Mouse (Mus musculus) limb, embryonic 14.5 days (tissue): ENCODE data around the gene Mfsd2a. TPM values are rescaled to one million over a fixed set of nuclear protein-coding genes. Genes with fewer than 3 reads are reported as not detected.

Experiments
- ATAC-seq: fragments of 200-750 bp; cut with Nextera tagmentation; 2 replicates; pipeline ENCODE4 v1.8.0; 2017; ENCODE audit warnings: low read depth, moderate number of reproducible peaks, moderate TSS enrichment; ENCODE audit not compliant: low FRiP score
- DNase-seq: peaks from one replicate; pipeline ENCODE4 v3.0.0-alpha.2; 2015; ENCODE audit warnings: low spot score
- H3K27ac ChIP-seq: fragments of 300-500 bp; sonication (generic); replicated peaks from 2 replicates; pipeline ENCODE4 v1.5.1; 2014; ENCODE audit warnings: low read depth, mild to moderate bottlenecking, low read length, moderate library complexity, mixed read lengths
- H3K27me3 ChIP-seq: fragments of 300-500 bp; sonication (generic); 2 replicates; pipeline ENCODE4 v1.6.1; 2014; ENCODE audit warnings: low read length, mixed read lengths; ENCODE audit not compliant: control insufficient read depth, insufficient read depth
- H3K36me3 ChIP-seq: fragments of 300-500 bp; sonication (generic); 2 replicates; pipeline ENCODE4 v1.6.1; 2014; ENCODE audit warnings: mild to moderate bottlenecking, low read length, moderate library complexity, mixed read lengths; ENCODE audit not compliant: control insufficient read depth, insufficient read depth
- H3K4me1 ChIP-seq: fragments of 300-500 bp; sonication (generic); 2 replicates; pipeline ENCODE4 v1.6.1; 2014; ENCODE audit warnings: antibody characterized with exemption, low read length, mixed read lengths; ENCODE audit not compliant: control insufficient read depth, insufficient read depth
- H3K4me2 ChIP-seq: fragments of 300-500 bp; sonication (generic); replicated peaks from 2 replicates; pipeline ENCODE4 v1.6.1; 2014; ENCODE audit warnings: low read depth, mild to moderate bottlenecking, low read length, moderate library complexity; ENCODE audit not compliant: severe bottlenecking
- H3K4me3 ChIP-seq: fragments of 300-500 bp; sonication (generic); replicated peaks from 2 replicates; pipeline ENCODE4 v1.5.1; 2014; ENCODE audit warnings: low read length
- H3K9ac ChIP-seq: fragments of 300-500 bp; sonication (generic); 2 replicates; pipeline ENCODE4 v1.6.1; 2014; ENCODE audit warnings: mild to moderate bottlenecking, low read depth, low read length, moderate library complexity; ENCODE audit not compliant: severe bottlenecking
- H3K9me3 ChIP-seq: fragments of 300-500 bp; sonication (generic); 2 replicates; pipeline ENCODE4 v1.6.1; 2016; ENCODE audit warnings: low read length; ENCODE audit not compliant: control insufficient read depth
- POLR2A ChIP-seq: fragments of 200-500 bp; IDR thresholded peaks from 2 replicates; pipeline ENCODE4 v1.8.0; 2012; ENCODE audit warnings: inconsistent platforms, mild to moderate bottlenecking, moderate library complexity, borderline replicate concordance; ENCODE audit not compliant: insufficient read depth, insufficient read length; ENCODE audit errors: extremely low read depth
- WGBS: fragments of 180-500 bp; shearing (Covaris S2); extraction: QIAGEN DNeasy Blood & Tissue Kit; methylation state at CpG from one replicate; pipeline ENCODE4 v1.1.7; 2014; 5-methylcytosine and 5-hydroxymethylcytosine counted together
- polyA plus RNA-seq, 2 experiments: library from polyadenylated mRNA; depleted of rRNA in 1 of 2; stranded (reverse) in 1 of 2; unstranded in 1 of 2; fragments of >200 nt; fragmentation: Nextera tagmentation in 1 of 2; extraction: Ambion mirVana in 1 of 2; gene quantifications; 2 replicates each; pipeline versions ENCODE4 v1.2.1 to v1.2.3; 2012 to 2014

The Mfsd2a gene
- polyA plus RNA-seq (2012; rRNA removed) (13.1 and 16.4 TPM in 2 replicates), polyA plus RNA-seq (2014; fragmentation: Nextera tagmentation; extraction: Ambion mirVana) (9.1 and 9.3 TPM in 2 replicates)

- TF ChIP-seq POLR2A, result peak; percentile 60; the same call in 1 of the 2 replicates
- under 1% methylated on average over 27 of the region's 27 CpGs for WGBS
- ATAC-seq (peak; percentile 86), DNase-seq (peak; percentile 89)
- Histone ChIP-seq H3K27ac (peak within 1 kb of the TSS; percentile 48; the same call in 1 of the 2 replicates), H3K27me3 (no peaks in the 10 kb centered on the region), H3K36me3 (no peaks in the 10 kb centered on the region), H3K9ac (peak within 1 kb of the TSS; percentile 65), H3K9me3 (no peaks in the 10 kb centered on the region), H3K4me2 (peak within 1 kb of the TSS; percentile 99), H3K4me1 (peaks cover 25% of the 10 kb centered on the region), H3K4me3 (peak within 1 kb of the TSS; percentile 62)
Measured at GRCm38 (mm10) chr4:122961100-122961567, at the start of gene Mfsd2a. Gene Mfsd2a, minus strand, starts transcription at chr4:122961188.

- peaks cover 8% of the 10 kb centered on the region; the same call in 1 of the 2 replicates for H3K4me1 ChIP-seq
- no peak overlapping the region for H3K27ac ChIP-seq
- no peaks in the 10 kb centered on the region for H3K27me3 ChIP-seq
- peak; percentile 51; the same call in 1 of the 2 replicates for ATAC-seq
- H3K4me3 ChIP-seq, result no peak overlapping the region
- WGBS, result 34% methylated on average over 15 of the region's 15 CpGs
- peak; percentile 31 for DNase-seq
- H3K36me3 ChIP-seq, result peaks cover 17% of the 10 kb centered on the region
- no peak overlapping the region for H3K4me2 ChIP-seq
- H3K9me3 ChIP-seq, result no peaks in the 10 kb centered on the region
- no peak for TF ChIP-seq POLR2A
- H3K9ac ChIP-seq, result no peak overlapping the region
Measured at GRCm38 (mm10) chr4:123005054-123005966, 44.3 kb upstream of the Mfsd2a start.

GRCm38 (mm10) chr4:123000617-123001342, 39.8 kb upstream of the Mfsd2a start:
- DNase-seq, result peak; percentile 44
- no peak overlapping the region for H3K27ac ChIP-seq
- 63% methylated on average over 17 of the region's 17 CpGs for WGBS
- ATAC-seq, result peak; percentile 34
- H3K36me3 ChIP-seq, result peaks cover 20% of the 10 kb centered on the region
- no peak overlapping the region for H3K4me3 ChIP-seq
- no peaks in the 10 kb centered on the region for H3K27me3 ChIP-seq
- H3K9me3 ChIP-seq, result no peaks in the 10 kb centered on the region
- H3K9ac ChIP-seq, result no peak overlapping the region
- peaks cover 21% of the 10 kb centered on the region for H3K4me1 ChIP-seq
- H3K4me2 ChIP-seq, result no peak overlapping the region
- no peak for TF ChIP-seq POLR2A

DNA sequence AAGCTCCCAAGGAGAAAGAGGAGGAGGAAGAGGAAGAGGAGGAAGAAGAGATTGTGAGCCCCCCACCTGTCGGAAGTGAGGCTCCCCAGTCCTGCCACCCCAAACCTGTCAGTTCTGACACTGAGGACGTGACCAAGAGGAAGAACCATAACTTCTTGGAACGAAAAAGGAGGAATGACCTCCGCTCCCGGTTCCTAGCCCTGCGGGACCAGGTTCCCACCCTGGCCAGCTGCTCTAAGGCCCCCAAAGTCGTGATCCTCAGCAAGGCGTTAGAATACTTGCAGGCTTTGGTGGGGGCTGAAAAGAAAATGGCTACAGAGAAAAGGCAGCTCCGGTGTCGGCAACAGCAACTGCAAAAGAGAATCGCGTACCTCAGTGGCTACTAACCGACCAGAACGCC, 39.1 kb upstream of the Mfsd2a start:
- Histone ChIP-seq H3K9ac (no peak overlapping the region), H3K4me1 (peaks cover 18% of the 10 kb centered on the region), H3K27ac (no peak overlapping the region), H3K4me3 (no peak overlapping the region), H3K36me3 (peaks cover 20% of the 10 kb centered on the region), H3K4me2 (no peak overlapping the region), H3K9me3 (no peaks in the 10 kb centered on the region), H3K27me3 (no peaks in the 10 kb centered on the region)
- DNase-seq (no peak), ATAC-seq (no peak)
- TF ChIP-seq POLR2A, result no peak
- 72% methylated on average over 14 of the region's 14 CpGs for WGBS

GRCm38 (mm10) chr4:122999263-122999691, 38.3 kb upstream of the Mfsd2a start:
- TF ChIP-seq POLR2A, result no peak
- Histone ChIP-seq H3K9ac (0 out of 2 replicates have a peak overlapping the region, but pooled peaks have one; percentile 12), H3K4me3 (peak overlapping the region; percentile 79; the same call in 1 of the 2 replicates), H3K36me3 (peaks cover 20% of the 10 kb centered on the region), H3K27ac (no peak overlapping the region), H3K9me3 (no peaks in the 10 kb centered on the region), H3K27me3 (no peaks in the 10 kb centered on the region), H3K4me1 (peaks cover 13% of the 10 kb centered on the region), H3K4me2 (peak overlapping the region; percentile 97)
- DNase-seq, result no peak
- 16% methylated on average over 4 of the region's 4 CpGs for WGBS
- ATAC-seq, result no peak
